Mouse (Mus musculus) megakaryocyte, embryonic 14.5 days (primary cell): ENCODE results near the gene Gm20481. TPM values are rescaled to one million over a fixed set of nuclear protein-coding genes. Genes with fewer than 3 reads are reported as not detected.
"Not testable (repeated sequence)": the region's sequence is repeated elsewhere in the genome, so short reads cannot be mapped to it uniquely, and the experiment has no call there.

Experiments
- H3K27me3 ChIP-seq: replicated peaks from 2 replicates; pipeline ENCODE3; 2012; ENCODE audit warnings: inconsistent platforms
- H3K36me3 ChIP-seq: replicated peaks from 2 replicates; pipeline ENCODE3; 2012; ENCODE audit warnings: low read length, inconsistent platforms, mixed read lengths
- H3K4me1 ChIP-seq: 2 replicates; pipeline ENCODE4 v1.6.1; 2012; ENCODE audit warnings: inconsistent platforms
- H3K4me3 ChIP-seq: replicated peaks from 2 replicates; pipeline ENCODE3; 2012; ENCODE audit warnings: moderate library complexity, mild to moderate bottlenecking, inconsistent platforms
- H3K9me3 ChIP-seq: 2 replicates; pipeline ENCODE4 v1.6.1; 2012; ENCODE audit warnings: inconsistent platforms
- FLI1 ChIP-seq: IDR thresholded peaks from 2 replicates; pipeline ENCODE4 v1.6.1; 2012; ENCODE audit warnings: low read length, inconsistent platforms, mixed read lengths
- GATA1 ChIP-seq: IDR thresholded peaks from 3 replicates; pipeline ENCODE4 v1.6.1; 2012; ENCODE audit warnings: mixed read lengths, low read length, inconsistent platforms, borderline replicate concordance
- polyA plus RNA-seq: library from polyadenylated mRNA; stranded (reverse); fragments of >175 nt; gene quantifications from 2 replicates; pipeline ENCODE4 v1.2.3, GENCODE M21; 2012; ENCODE audit warnings: low replicate concordance; ENCODE audit not compliant: insufficient read depth

Gene Gm20481
- polyA plus RNA-seq, 1 experiment: not detected

DNA sequence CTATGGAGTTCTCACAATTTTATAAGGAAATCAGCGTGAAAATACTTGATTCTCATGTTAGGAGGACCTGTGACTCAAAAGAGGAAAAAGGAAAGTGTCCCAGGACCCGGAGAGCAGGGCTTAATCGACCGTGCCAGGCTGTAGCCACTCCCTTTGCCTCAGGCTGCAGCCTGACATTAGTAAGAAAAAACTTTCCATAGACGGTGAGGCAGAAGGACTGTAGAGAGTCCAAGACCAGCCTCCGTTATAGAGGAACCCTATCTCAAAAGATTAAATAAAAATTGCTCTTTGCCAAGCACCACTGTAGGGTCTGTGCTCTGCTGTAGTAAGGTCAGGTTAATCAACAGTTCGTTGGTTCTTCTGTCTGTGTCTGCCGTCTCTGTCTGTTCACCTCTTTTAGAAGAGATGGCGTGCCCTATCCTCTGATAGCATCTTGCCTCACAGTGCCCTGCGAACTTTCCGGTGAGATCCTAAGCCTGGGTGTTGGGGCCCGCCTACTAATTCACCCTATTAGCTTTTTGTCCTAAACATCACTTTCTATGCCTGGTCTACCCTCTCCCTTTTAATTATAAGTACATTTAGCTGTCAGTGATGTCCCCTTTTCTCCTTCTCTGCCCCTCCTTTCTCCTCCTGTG is 9.7 kb upstream of the Gm20481 start:
- TF ChIP-seq GATA1: no peak
- H3K4me3 ChIP-seq: peak overlapping the region; percentile 92
- H3K36me3 ChIP-seq: no peaks in the 10 kb centered on the region
- H3K9me3 ChIP-seq: 0 out of 2 replicates have a peak, but pooled peaks cover 3% of the 10 kb centered on the region
- H3K27me3 ChIP-seq: peaks cover 48% of the 10 kb centered on the region
- H3K4me1 ChIP-seq: peaks cover 23% of the 10 kb centered on the region

DNA sequence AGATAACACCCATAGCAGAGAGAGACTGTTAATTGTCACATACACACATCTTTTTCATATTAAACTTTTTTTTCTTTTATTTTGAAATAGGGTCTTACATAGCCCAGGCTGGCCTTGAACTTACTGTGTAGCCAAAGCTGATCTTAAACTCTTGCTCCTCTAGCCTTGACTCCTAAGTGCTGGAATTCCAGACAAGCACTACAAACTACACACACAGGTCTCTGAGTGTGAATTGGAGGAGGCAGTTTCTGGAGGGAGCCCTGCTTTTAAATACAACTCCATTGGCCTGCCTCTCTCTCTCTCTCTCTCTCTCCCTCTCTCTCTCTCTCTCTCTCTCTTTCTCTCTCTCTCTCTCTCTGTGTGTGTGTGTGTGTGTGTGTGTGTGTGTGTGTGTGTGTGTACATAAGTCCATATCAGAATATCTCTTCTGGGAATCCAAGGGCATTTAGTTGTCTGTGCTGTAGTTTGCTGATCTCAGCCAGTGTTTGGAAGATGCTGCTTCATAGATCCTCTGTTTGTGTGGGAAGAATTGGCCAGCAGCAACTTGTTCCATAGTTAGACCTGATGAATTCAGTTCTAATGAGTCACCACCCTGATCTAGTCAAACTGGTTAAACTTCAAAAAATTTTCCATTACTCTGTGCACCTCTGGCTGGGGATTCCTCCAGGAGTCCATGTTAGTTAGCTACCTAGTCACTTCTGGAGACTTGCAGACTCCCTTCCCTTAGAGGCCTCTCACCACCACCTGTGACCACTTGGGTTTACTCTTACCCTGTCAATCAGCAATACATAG is 8.8 kb upstream of the Gm20481 start:
- Histone ChIP-seq H3K36me3 (no peaks in the 10 kb centered on the region), H3K27me3 (peaks cover 55% of the 10 kb centered on the region), H3K4me3 (no peak overlapping the region), H3K9me3 (0 out of 2 replicates have a peak, but pooled peaks cover 3% of the 10 kb centered on the region), H3K4me1 (peaks cover 32% of the 10 kb centered on the region)
- TF ChIP-seq FLI1 (no peak), GATA1 (no peak)

DNA sequence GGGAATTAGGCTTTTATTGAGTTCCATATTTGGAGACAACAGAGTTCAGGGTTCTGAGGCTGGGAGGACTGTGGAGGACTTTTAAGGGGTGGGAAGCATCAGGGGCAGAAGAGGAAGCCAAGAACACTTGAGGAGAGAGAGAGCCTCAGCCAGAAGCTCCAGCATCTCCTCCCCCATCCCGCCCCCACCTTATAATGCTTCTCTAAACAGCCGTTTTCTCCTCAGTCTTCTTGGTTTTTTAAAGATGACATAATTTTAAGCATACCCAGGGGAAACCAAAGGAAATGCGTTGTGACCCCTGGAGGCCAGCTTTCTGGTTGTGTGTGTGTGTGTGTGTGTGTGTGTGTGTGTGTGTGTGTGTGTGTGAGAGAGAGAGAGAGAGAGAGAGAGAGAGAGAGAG is 7.6 kb upstream of the Gm20481 start:
- 0 out of 2 replicates have a peak, but pooled peaks cover 3% of the 10 kb centered on the region for H3K9me3 ChIP-seq
- no peak overlapping the region for H3K4me3 ChIP-seq
- H3K4me1 ChIP-seq: peaks cover 34% of the 10 kb centered on the region
- no peak for TF ChIP-seq GATA1
- H3K36me3 ChIP-seq: no peaks in the 10 kb centered on the region
- H3K27me3 ChIP-seq: peaks cover 57% of the 10 kb centered on the region

DNA sequence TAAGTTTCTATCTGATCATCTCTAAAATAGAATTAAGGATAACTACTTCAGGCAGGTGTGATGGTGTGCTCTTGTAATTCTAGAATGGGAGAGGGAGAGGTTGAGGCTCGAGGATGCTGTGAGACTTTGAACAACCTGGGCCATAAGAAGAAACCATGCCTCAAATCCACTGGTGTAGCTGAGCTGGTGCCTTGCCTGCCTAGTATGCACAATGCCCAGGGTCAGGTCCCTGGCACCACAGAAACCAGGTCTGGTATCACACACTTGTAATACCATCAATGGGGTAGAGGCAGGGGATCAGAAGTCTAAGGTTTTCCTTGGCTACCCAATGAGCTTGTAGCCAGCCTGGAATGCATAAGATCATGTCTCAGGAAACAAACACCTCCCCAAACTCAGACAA is 6.9 kb upstream of the Gm20481 start:
- TF ChIP-seq GATA1 (no peak), FLI1 (no peak)
- H3K27me3 ChIP-seq: peaks cover 62% of the 10 kb centered on the region
- no peak overlapping the region for H3K4me3 ChIP-seq

DNA sequence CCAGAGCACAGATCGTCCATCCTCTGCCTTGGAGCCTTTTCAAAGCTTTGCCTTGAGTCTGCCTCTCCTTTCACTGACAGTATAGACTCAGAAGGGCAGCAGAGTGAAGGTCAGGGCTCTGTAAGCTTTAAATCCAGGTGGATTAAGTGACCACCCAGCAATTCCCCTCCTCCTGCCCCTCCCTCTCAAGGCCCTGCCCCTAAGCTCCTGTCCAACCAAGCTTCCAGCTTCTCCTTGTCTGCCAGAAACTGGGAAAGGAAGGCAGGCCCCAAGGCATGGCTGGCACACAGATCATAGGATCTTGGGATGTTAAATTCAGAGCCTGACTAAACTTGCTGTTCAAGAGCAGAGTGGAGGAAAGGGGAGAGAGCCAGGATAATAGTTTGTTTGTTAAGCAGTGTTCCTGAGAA is 5.1 kb upstream of the Gm20481 start:
- Histone ChIP-seq H3K27me3 (peaks cover 74% of the 10 kb centered on the region), H3K36me3 (no peaks in the 10 kb centered on the region)
- TF ChIP-seq FLI1 (no peak), GATA1 (no peak)

More for the DNA sequence above, 6.9 kb upstream of the Gm20481 start:
- H3K4me1 ChIP-seq: peaks cover 37% of the 10 kb centered on the region
- no peaks in the 10 kb centered on the region for H3K36me3 ChIP-seq
- H3K9me3 ChIP-seq: no peaks in the 10 kb centered on the region

DNA sequence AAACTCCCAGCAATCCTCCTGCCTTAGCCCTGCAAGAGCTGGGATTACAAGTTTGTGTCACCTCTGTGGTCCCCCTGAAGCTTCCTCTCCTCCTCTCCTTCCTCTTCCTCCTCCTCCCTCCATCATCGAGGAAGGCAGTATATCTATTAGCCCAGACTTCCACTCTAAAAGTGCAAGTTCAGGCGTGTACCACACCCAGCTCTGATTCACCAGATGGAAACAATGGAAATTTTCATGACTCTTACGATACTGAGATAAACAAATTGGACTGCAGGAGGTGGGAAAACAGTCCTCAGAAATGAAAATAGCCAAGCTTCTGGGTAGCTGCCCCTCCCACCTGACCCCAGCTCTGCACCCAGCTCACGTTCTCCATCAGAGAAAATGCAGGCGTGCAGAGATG is 4.1 kb upstream of the Gm20481 start:
- no peaks in the 10 kb centered on the region for H3K9me3 ChIP-seq
- H3K27me3 ChIP-seq: peaks cover 69% of the 10 kb centered on the region
- TF ChIP-seq GATA1 (no peak), FLI1 (no peak)
- H3K4me1 ChIP-seq: peaks cover 30% of the 10 kb centered on the region
- H3K36me3 ChIP-seq: no peaks in the 10 kb centered on the region
- no peak overlapping the region for H3K4me3 ChIP-seq

More for the DNA sequence above, 5.1 kb upstream of the Gm20481 start:
- Histone ChIP-seq H3K9me3 (no peaks in the 10 kb centered on the region), H3K4me1 (peaks cover 36% of the 10 kb centered on the region), H3K4me3 (no peak overlapping the region)

DNA sequence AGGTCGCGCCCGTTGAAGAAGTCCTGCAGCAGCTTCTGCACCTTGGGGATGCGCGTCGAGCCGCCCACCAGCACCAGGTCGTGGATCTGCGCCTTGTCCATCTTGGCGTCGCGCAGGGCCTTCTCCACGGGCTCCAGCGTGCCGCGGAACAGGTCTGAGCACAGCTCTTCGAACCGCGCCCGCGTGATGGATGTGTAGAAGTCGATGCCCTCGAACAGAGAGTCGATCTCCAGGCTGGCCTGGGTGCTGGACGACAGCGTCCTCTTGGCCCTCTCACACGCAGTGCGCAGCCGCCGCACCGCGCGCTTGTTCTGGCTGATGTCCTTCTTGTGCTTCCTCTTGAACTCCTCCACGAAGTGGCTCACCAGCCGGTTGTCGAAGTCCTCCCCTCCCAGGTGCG is 1.1 kb downstream of the Gm20481 start:
- not testable (repeated sequence) for H3K4me3 ChIP-seq, H3K36me3 ChIP-seq, H3K9me3 ChIP-seq
- Histone ChIP-seq H3K27me3 (peaks cover 54% of the 10 kb centered on the region), H3K4me1 (peaks cover 20% of the 10 kb centered on the region)

DNA sequence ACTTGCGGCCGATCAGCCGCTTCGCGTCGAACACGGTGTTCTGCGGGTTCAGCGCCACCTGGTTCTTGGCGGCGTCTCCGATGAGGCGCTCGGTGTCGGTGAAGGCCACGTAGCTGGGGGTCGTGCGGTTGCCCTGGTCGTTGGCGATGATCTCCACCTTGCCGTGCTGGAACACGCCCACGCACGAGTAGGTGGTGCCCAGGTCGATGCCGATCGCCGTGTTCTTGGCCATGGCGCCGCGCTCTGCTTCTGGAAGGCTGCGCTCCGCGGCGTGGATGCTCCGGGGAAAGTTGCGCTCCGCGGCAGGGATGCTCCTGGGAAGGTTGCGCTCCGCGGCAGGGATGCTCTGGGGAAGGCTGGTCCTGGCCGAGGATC is 2.0 kb downstream of the Gm20481 start:
- Histone ChIP-seq H3K27me3 (peaks cover 50% of the 10 kb centered on the region), H3K4me1 (peaks cover 22% of the 10 kb centered on the region)
- not testable (repeated sequence) for H3K36me3 ChIP-seq, H3K9me3 ChIP-seq, H3K4me3 ChIP-seq

DNA sequence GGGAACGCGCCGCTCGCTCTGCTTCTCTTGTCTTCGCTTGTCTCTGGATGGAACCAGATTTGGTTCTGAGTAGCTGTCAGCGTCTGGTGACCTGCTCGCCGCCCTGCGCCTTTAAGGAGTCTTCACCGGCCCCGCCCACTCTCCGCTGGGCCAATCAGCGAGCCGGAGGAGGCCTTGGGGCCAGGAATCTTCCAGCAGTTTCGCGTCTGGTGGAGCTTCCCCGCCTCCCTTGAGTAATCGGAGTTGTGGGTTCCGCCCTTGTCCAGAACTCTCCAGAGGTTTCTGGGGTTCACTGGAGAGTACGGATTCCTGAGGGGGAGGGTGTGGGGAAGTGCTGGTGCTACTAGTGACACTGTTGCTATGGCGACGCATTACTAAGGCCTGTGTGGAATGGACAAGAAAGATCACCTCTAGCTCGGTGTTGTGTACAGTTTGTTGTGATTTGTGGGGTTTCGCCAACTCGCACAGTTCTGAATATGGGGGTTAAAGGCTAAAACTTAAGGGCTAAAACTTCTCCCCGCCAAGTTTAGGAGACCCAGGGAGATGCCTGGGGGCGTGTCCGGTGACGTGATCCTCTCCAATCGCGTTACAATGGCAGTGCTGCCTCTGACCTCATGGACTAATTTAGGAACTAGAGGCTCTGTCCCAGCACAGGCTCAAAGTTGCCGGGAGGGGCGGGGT is 2.5 kb downstream of the Gm20481 start, which contains the start of the genes Hspa1a and Hspa1l:
TSS of gene Hspa1a (minus strand) at position 88 of the 681 bp plus-strand sequence.
TSS of gene Hspa1l (plus strand) at position 635 of the 681 bp plus-strand sequence.
- Histone ChIP-seq H3K4me3 (peak within 1 kb of the TSS; percentile 90), H3K27me3 (peaks cover 50% of the 10 kb centered on the region), H3K4me1 (peaks cover 22% of the 10 kb centered on the region)
- not testable (repeated sequence) for H3K36me3 ChIP-seq, H3K9me3 ChIP-seq

DNA sequence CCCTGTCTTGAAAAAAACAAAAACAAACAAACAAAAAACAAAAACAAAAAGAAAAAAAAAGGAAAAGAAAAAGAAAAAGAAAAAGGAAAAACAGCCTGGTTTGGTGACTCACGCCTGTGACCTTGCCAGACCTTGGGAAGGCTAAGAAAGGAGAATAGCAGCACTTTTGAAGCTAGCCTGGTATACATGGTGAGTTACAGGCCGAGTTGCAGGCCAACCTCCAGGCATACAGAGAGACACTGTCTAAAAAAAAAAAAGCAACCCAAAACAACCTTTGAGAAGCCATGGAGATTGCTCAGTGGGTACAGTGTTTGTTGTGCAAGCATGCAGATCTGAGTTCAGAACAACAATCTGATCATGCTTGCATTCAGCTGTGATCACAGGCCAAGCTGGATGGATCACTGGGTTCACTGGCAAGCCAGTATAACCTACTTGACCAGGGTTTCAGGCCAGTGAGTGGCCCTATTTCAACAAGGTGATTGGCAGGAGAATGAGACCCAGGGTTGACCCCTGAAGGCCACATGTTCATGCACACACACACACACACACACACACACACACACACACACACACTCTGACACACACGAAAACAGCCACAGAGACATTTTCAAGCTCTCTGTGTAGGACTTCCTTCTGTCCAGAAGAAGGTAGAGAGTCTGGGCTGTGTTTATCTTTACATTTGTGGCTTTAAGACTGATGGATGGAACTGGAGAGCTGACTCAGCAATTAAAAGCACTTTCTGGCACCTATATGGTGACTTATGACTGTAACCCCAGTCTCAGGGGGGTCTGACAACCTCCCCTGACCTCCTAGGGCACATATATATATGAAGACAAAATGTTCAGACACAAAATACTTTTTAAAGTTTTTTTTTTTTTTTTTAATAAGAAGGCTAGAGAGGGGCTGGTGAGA is 6.1 kb downstream of the Gm20481 start:
- no peaks in the 10 kb centered on the region for H3K36me3 ChIP-seq
- H3K4me3 ChIP-seq: no peak overlapping the region
- no peaks in the 10 kb centered on the region for H3K9me3 ChIP-seq

More for the DNA sequence above, 6.1 kb downstream of the Gm20481 start:
- Histone ChIP-seq H3K4me1 (peaks cover 17% of the 10 kb centered on the region), H3K27me3 (peaks cover 30% of the 10 kb centered on the region)
- TF ChIP-seq GATA1 (no peak), FLI1 (no peak)
